Mouse (Mus musculus): Measurements from ENCODE around the gene Sgo2a. TPM values are rescaled to one million over a fixed set of nuclear protein-coding genes. Genes with fewer than 3 reads are reported as not detected.

Gene Sgo2a
- polyA plus RNA-seq, 1 experiment = 0.77 TPM

GRCm38 (mm10) chr1:58072991-58073730 is 77.4 kb downstream of the Sgo2a start:
- TF ChIP-seq CTCF (IDR thresholded peaks at IDR 0.05; ENCODE audit: borderline replicate concordance, insufficient read depth, low read depth, low read length) (no peak), POLR2A (IDR thresholded peaks at IDR 0.05; ENCODE audit: borderline replicate concordance, insufficient read depth, low read length) (no peak)
- no peak overlapping the region for H3K4me3 ChIP-seq (replicated peaks; ENCODE audit: insufficient read depth, low read depth, low read length)
- no peak for DNase-seq
- no peaks in the 10 kb centered on the region for H3K27me3 ChIP-seq (ENCODE audit: control insufficient read depth, insufficient read depth, low read length)
- H3K27ac ChIP-seq (ENCODE audit: insufficient read depth, low read length) = no peak overlapping the region
- H3K4me1 ChIP-seq (ENCODE audit: control insufficient read depth, insufficient read depth, low read length) = peaks cover 3% of the 10 kb centered on the region
- WGBS = 73% methylated on average over 12 of the region's 12 CpGs

- peaks cover 3% of the 10 kb centered on the region for H3K4me1 ChIP-seq (ENCODE audit: control insufficient read depth, insufficient read depth, low read length)
- WGBS = 91% methylated on average over 2 of the region's 2 CpGs
- no peak for DNase-seq
- H3K4me3 ChIP-seq (replicated peaks; ENCODE audit: insufficient read depth, low read depth, low read length) = no peak overlapping the region
- H3K27ac ChIP-seq (ENCODE audit: insufficient read depth, low read length) = no peak overlapping the region
- H3K27me3 ChIP-seq (ENCODE audit: control insufficient read depth, insufficient read depth, low read length) = no peaks in the 10 kb centered on the region
- TF ChIP-seq POLR2A (IDR thresholded peaks at IDR 0.05; ENCODE audit: borderline replicate concordance, insufficient read depth, low read length) (no peak), CTCF (IDR thresholded peaks at IDR 0.05; ENCODE audit: borderline replicate concordance, insufficient read depth, low read depth, low read length) (no peak)
These were observed 78.5 kb downstream of the Sgo2a start for GRCm38 (mm10) chr1:58074266-58074665.

Other genes with a start within 250 kb of the Sgo2a start
- 11.0 and 11.9 TPM in 2 replicates for gene Spats2l, start 221.8 kb upstream of the Sgo2a start, polyA plus RNA-seq (2012; rRNA removed)
- gene Kctd18, start 23.0 kb downstream of the Sgo2a start, polyA plus RNA-seq (2012; rRNA removed) = 21.5 and 21.6 TPM in 2 replicates
- gene Aox1, start 34.0 kb downstream of the Sgo2a start, polyA plus RNA-seq (2012; rRNA removed) = 5.1 and 6.4 TPM in 2 replicates
- 0.33 and 0.68 TPM in 2 replicates for gene Aox3, start 117.2 kb downstream of the Sgo2a start, polyA plus RNA-seq (2012; rRNA removed)
- gene Aox4, start 214.4 kb downstream of the Sgo2a start, polyA plus RNA-seq (2012; rRNA removed) = 0.33 and 0.89 TPM in 2 replicates

Measured in cerebellum, adult 2 months (tissue).